Mouse (Mus musculus): Measurements from ENCODE around the gene Anapc4. TPM values are rescaled to one million over a fixed set of nuclear protein-coding genes. Genes with fewer than 3 reads are reported as not detected.

Gene Anapc4
- polyA plus RNA-seq, 1 experiment from 2014 or later: 106 TPM

DNA sequence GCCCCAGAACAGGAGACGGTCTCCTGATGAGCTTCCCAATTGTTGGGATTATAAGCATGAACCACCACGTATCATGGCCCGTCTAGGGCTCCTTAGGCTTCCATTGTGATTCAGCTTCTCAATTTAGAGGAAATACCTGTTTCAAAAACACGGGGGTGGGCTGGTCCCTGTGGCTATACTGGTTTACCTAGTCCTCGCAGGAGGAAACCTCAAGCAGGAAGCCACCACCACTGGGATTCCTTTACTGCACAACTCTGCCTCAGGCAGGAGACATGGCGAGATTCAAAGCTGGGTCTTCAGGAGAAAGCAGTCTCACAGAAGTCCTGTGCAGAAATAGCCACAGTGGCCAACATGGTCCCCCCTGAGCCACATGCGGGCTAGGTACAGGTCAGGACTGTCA, 56.1 kb downstream of the Anapc4 start:
- WGBS: 81% methylated on average over 7 of the region's 7 CpGs
- Histone ChIP-seq H3K4me1 (ENCODE audit: insufficient read depth, low read length) (peaks cover 7% of the 10 kb centered on the region; the same call in 1 of the 2 replicates), H3K4me3 (ENCODE audit: low read length) (no peak overlapping the region), H3K4me2 (replicated peaks; ENCODE audit: low read depth, low read length) (no peak overlapping the region), H3K9me3 (ENCODE audit: low read length) (no peaks in the 10 kb centered on the region), H3K36me3 (ENCODE audit: insufficient read depth, low read length) (no peaks in the 10 kb centered on the region), H3K27me3 (ENCODE audit: insufficient read depth, low read length) (no peaks in the 10 kb centered on the region; the same call in 1 of the 2 replicates), H3K27ac (ENCODE audit: low read length) (no peak overlapping the region), H3K9ac (replicated peaks; ENCODE audit: low read length) (no peak overlapping the region)
- no peak for ATAC-seq (ENCODE audit: low FRiP score, low TSS enrichment)

- H3K9ac ChIP-seq (replicated peaks; ENCODE audit: low read length): no peak overlapping the region
- ATAC-seq (ENCODE audit: low FRiP score, low TSS enrichment): no peak
These were observed 58.4 kb downstream of the Anapc4 start for GRCm38 (mm10) chr5:52891949-52892835.

DNA sequence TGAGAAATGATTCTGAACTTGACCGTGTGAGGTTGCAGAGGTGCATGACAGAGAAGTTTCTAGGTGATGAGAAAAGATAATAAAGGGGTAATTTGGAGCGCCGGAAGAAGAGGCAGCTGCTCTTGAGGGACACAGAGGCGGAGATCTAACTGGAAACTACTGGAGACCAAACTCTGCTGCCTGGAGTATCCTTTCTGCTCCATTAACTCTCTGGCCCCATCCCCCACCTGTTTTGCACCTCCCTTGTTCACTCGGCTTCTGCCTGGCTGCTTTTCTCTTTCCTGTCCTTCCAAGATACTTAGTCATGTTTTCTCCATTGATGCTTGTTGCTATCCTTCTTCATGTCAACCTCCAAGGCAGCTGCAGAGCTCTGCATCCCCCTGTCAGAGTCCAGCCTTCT, 60.1 kb downstream of the Anapc4 start:
- Histone ChIP-seq H3K9ac (replicated peaks; ENCODE audit: low read length) (no peak overlapping the region), H3K27me3 (ENCODE audit: insufficient read depth, low read length) (no peaks in the 10 kb centered on the region), H3K4me2 (replicated peaks; ENCODE audit: low read depth, low read length) (no peak overlapping the region; the same call in 1 of the 2 replicates), H3K4me3 (ENCODE audit: low read length) (no peak overlapping the region), H3K36me3 (ENCODE audit: insufficient read depth, low read length) (no peaks in the 10 kb centered on the region), H3K9me3 (ENCODE audit: low read length) (no peaks in the 10 kb centered on the region), H3K27ac (ENCODE audit: low read length) (no peak overlapping the region), H3K4me1 (ENCODE audit: insufficient read depth, low read length) (peaks cover 7% of the 10 kb centered on the region; the same call in 1 of the 2 replicates)
- peak; percentile 59; the same call in 1 of the 2 replicates for ATAC-seq (ENCODE audit: low FRiP score, low TSS enrichment)
- 29% methylated on average over 5 of the region's 5 CpGs for WGBS

More at GRCm38 (mm10) chr5:52891949-52892835, 58.4 kb downstream of the Anapc4 start:
- Histone ChIP-seq H3K27ac (ENCODE audit: low read length) (no peak overlapping the region), H3K9me3 (ENCODE audit: low read length) (no peaks in the 10 kb centered on the region), H3K36me3 (ENCODE audit: insufficient read depth, low read length) (no peaks in the 10 kb centered on the region), H3K4me3 (ENCODE audit: low read length) (no peak overlapping the region), H3K4me2 (replicated peaks; ENCODE audit: low read depth, low read length) (no peak overlapping the region), H3K4me1 (ENCODE audit: insufficient read depth, low read length) (peaks cover 7% of the 10 kb centered on the region; the same call in 1 of the 2 replicates), H3K27me3 (ENCODE audit: insufficient read depth, low read length) (no peaks in the 10 kb centered on the region; the same call in 1 of the 2 replicates)
- 57% methylated on average over 12 of the region's 12 CpGs for WGBS

DNA sequence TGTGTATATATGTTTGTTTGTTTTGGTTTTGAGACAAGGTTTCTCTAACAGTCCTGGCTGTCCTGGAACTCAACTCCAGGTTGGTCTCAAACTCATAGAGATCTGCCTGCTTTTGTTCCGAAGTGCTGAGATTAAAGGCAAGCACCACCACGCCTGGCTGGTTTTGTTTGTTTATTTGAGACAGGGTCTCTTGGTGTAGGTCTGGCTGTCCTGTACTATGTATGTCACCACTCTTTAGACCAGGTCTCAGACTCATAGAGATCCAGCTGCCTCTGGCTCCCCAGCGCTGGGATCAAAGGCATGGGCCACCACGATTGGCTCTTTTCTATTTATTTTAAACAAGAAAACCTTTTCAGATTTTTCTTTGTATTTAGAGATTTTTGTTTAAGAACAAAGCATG, 70.4 kb downstream of the Anapc4 start:
- Histone ChIP-seq H3K9me3 (ENCODE audit: low read length) (no peaks in the 10 kb centered on the region), H3K9ac (replicated peaks; ENCODE audit: low read length) (no peak overlapping the region), H3K36me3 (ENCODE audit: insufficient read depth, low read length) (no peaks in the 10 kb centered on the region), H3K27ac (ENCODE audit: low read length) (peak overlapping the region; percentile 3; the same call in 1 of the 2 replicates), H3K4me2 (replicated peaks; ENCODE audit: low read depth, low read length) (no peak overlapping the region), H3K27me3 (ENCODE audit: insufficient read depth, low read length) (no peaks in the 10 kb centered on the region), H3K4me1 (ENCODE audit: insufficient read depth, low read length) (peaks cover 11% of the 10 kb centered on the region), H3K4me3 (ENCODE audit: low read length) (no peak overlapping the region)
- 19% methylated on average over 4 of the region's 4 CpGs for WGBS
- ATAC-seq (ENCODE audit: low FRiP score, low TSS enrichment): no peak

DNA sequence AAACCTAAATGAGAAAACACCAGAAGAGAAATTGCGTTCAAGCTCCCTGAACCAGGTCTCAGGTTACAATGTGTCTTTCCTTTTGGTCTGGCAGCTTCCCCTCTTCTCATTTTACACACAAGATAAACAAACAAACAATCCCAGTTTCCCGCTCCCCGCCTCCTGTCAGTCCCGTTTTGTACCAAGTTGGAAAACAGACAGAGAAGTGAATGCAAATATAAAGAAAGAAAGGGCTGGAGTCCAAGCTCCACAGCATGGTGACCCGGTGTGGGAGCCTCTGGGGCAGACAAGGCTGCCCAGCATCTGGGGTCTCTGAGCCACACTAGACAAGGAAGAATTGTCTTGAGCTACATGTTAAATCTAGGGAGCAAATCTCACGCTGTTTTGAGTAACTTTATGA, 70.9 kb downstream of the Anapc4 start:
- Histone ChIP-seq H3K27ac (ENCODE audit: low read length) (peak overlapping the region; percentile 3; the same call in 1 of the 2 replicates), H3K4me1 (ENCODE audit: insufficient read depth, low read length) (peaks cover 11% of the 10 kb centered on the region), H3K36me3 (ENCODE audit: insufficient read depth, low read length) (no peaks in the 10 kb centered on the region), H3K4me2 (replicated peaks; ENCODE audit: low read depth, low read length) (no peak overlapping the region), H3K9ac (replicated peaks; ENCODE audit: low read length) (no peak overlapping the region), H3K9me3 (ENCODE audit: low read length) (no peaks in the 10 kb centered on the region), H3K27me3 (ENCODE audit: insufficient read depth, low read length) (no peaks in the 10 kb centered on the region), H3K4me3 (ENCODE audit: low read length) (no peak overlapping the region)
- ATAC-seq (ENCODE audit: low FRiP score, low TSS enrichment): peak; percentile 6; the same call in 1 of the 2 replicates
- WGBS: 13% methylated on average over 6 of the region's 6 CpGs

GRCm38 (mm10) chr5:52908246-52908645, 74.4 kb downstream of the Anapc4 start:
- H3K4me2 ChIP-seq (replicated peaks; ENCODE audit: low read depth, low read length): no peak overlapping the region
- ATAC-seq (ENCODE audit: low FRiP score, low TSS enrichment): no peak
- H3K27ac ChIP-seq (ENCODE audit: low read length): no peak overlapping the region
- peaks cover 11% of the 10 kb centered on the region for H3K4me1 ChIP-seq (ENCODE audit: insufficient read depth, low read length)
- H3K27me3 ChIP-seq (ENCODE audit: insufficient read depth, low read length): no peaks in the 10 kb centered on the region
- no peaks in the 10 kb centered on the region for H3K9me3 ChIP-seq (ENCODE audit: low read length)
- WGBS: 89% methylated on average over 3 of the region's 3 CpGs
- no peak overlapping the region for H3K9ac ChIP-seq (replicated peaks; ENCODE audit: low read length)
- no peak overlapping the region for H3K4me3 ChIP-seq (ENCODE audit: low read length)
- H3K36me3 ChIP-seq (ENCODE audit: insufficient read depth, low read length): no peaks in the 10 kb centered on the region

- Histone ChIP-seq H3K36me3 (ENCODE audit: insufficient read depth, low read length) (no peaks in the 10 kb centered on the region), H3K27ac (ENCODE audit: low read length) (no peak overlapping the region), H3K27me3 (ENCODE audit: insufficient read depth, low read length) (no peaks in the 10 kb centered on the region), H3K9ac (replicated peaks; ENCODE audit: low read length) (no peak overlapping the region), H3K4me1 (ENCODE audit: insufficient read depth, low read length) (no peaks in the 10 kb centered on the region), H3K9me3 (ENCODE audit: low read length) (no peaks in the 10 kb centered on the region), H3K4me3 (ENCODE audit: low read length) (peak overlapping the region; percentile 19; the same call in 1 of the 2 replicates), H3K4me2 (replicated peaks; ENCODE audit: low read depth, low read length) (peak overlapping the region; percentile 43)
- 37% methylated on average over 12 of the region's 12 CpGs for WGBS
- peak; percentile 56 for ATAC-seq (ENCODE audit: low FRiP score, low TSS enrichment)
These were observed 76.4 kb downstream of the Anapc4 start for GRCm38 (mm10) chr5:52910159-52910591.

DNA sequence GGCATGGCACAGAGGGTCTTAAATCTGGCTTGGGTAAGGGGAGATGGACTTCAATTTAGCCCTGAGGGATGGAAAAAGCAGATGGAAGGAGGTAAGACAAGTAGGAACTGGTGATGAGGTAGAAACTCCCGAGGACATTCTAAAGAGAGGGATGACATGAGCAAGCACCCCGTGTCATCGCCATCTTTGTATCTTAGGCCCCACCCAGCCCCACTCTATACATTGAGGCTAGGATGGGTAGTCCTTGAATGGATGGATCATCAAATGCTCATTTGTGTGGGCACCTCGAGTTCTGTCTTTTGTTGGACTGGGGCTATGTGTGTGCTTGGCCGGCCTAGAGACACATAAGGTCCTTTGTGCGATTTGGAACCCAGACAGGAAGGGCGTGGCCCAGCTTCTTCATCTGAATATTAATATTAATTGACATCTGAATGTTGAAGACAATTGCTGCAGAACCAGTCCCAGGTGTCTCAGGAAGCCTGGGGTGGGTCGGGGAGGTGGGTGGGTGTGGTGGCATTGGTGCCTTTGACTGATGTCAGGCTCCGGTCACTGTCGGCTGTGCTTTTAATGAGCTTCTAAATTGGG, 77.6 kb downstream of the Anapc4 start:
- no peaks in the 10 kb centered on the region for H3K36me3 ChIP-seq (ENCODE audit: insufficient read depth, low read length)
- H3K9me3 ChIP-seq (ENCODE audit: low read length): no peaks in the 10 kb centered on the region
- H3K9ac ChIP-seq (replicated peaks; ENCODE audit: low read length): no peak overlapping the region
- H3K4me1 ChIP-seq (ENCODE audit: insufficient read depth, low read length): no peaks in the 10 kb centered on the region
- no peak overlapping the region for H3K27ac ChIP-seq (ENCODE audit: low read length)
- no peak for ATAC-seq (ENCODE audit: low FRiP score, low TSS enrichment)
- WGBS: 88% methylated on average over 10 of the region's 10 CpGs
- no peak overlapping the region for H3K4me3 ChIP-seq (ENCODE audit: low read length)
- H3K27me3 ChIP-seq (ENCODE audit: insufficient read depth, low read length): no peaks in the 10 kb centered on the region
- no peak overlapping the region for H3K4me2 ChIP-seq (replicated peaks; ENCODE audit: low read depth, low read length)

GRCm38 (mm10) chr5:52913711-52914110, 79.9 kb downstream of the Anapc4 start:
- no peaks in the 10 kb centered on the region for H3K36me3 ChIP-seq (ENCODE audit: insufficient read depth, low read length)
- H3K9ac ChIP-seq (replicated peaks; ENCODE audit: low read length): no peak overlapping the region
- no peaks in the 10 kb centered on the region for H3K4me1 ChIP-seq (ENCODE audit: insufficient read depth, low read length)
- H3K4me2 ChIP-seq (replicated peaks; ENCODE audit: low read depth, low read length): no peak overlapping the region
- WGBS: 72% methylated on average over 7 of the region's 7 CpGs
- no peaks in the 10 kb centered on the region for H3K27me3 ChIP-seq (ENCODE audit: insufficient read depth, low read length)
- H3K4me3 ChIP-seq (ENCODE audit: low read length): no peak overlapping the region
- no peak for ATAC-seq (ENCODE audit: low FRiP score, low TSS enrichment)
- no peaks in the 10 kb centered on the region for H3K9me3 ChIP-seq (ENCODE audit: low read length)
- no peak overlapping the region for H3K27ac ChIP-seq (ENCODE audit: low read length)

DNA sequence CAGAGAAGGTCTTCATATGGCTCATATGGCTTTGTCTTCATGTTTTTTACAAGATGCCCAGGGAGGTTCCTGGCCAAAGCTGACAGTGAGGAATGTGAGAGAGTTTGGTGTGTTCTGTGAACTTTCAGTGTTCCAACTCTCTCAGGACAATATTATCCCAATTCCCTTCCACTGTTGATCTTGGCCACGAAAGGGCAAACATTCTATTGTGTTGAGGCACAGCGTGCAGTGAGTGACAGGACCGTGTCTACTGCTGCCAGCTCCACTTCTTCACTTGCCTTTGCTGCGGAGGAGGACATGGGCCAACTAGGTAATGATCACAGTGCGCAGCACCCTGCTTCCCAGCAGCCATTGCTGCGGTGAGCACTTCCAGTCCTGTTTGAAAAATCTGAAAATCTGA, 82.4 kb downstream of the Anapc4 start:
- Histone ChIP-seq H3K27ac (ENCODE audit: low read length) (no peak overlapping the region), H3K4me3 (ENCODE audit: low read length) (no peak overlapping the region), H3K4me2 (replicated peaks; ENCODE audit: low read depth, low read length) (no peak overlapping the region), H3K9me3 (ENCODE audit: low read length) (no peaks in the 10 kb centered on the region), H3K9ac (replicated peaks; ENCODE audit: low read length) (no peak overlapping the region), H3K4me1 (ENCODE audit: insufficient read depth, low read length) (no peaks in the 10 kb centered on the region), H3K27me3 (ENCODE audit: insufficient read depth, low read length) (no peaks in the 10 kb centered on the region), H3K36me3 (ENCODE audit: insufficient read depth, low read length) (no peaks in the 10 kb centered on the region)
- 78% methylated on average over 6 of the region's 6 CpGs for WGBS
- ATAC-seq (ENCODE audit: low FRiP score, low TSS enrichment): no peak
